18 mouse cellular contexts compared by ENCODE assay signal in the genomic region with DNA sequence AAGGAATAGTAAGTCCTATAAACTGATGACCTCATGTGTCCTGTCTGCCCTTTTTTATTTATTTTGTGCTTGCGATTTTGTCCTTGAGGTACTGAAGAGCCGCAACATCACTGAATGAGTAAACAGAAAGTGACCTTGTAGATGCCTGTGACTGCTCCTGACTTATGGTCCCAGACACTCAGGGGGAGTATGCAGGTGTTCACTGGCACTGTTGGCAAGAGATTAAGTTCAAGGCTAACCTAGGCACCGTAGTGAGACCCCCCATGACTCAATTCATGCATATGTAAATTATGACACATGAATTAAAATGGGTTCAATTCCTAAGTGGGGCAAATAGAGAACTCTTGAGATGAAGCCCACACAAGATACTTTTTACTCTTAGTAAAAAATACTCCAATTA.
DNase-seq lines count a peak whose midpoint lies in the region.
"Had no signal": no experiment of that assay in that cellular context is flagged by ENCODE, and none has a peak within 500 bp of the region (broad histone marks: within the 10 kb centered on the region; RNA-seq: fewer than 3 reads in every experiment).

No protein-coding gene starts in this region.

- DNase-seq in adrenal gland, adult 2 months: peak; percentile 4
- no peak for DNase-seq in adrenal gland, adult 8-10 months
- DNase-seq in ES-CJ7 (ENCODE audit: low read depth, low spot score) (peak; percentile 57), R1 (ENCODE audit: low read depth, low spot score) (peak; percentile 56)
- no peak for DNase-seq in thymus, postnatal 36 days
- DNase-seq in right cerebral cortex, postnatal 4 days: no peak
- DNase-seq: adrenal gland, postnatal 10 days; adrenal gland, postnatal 14 days; adrenal gland, postnatal 25 days; adrenal gland, postnatal 36 days; B cell, adult 2 months; cerebellum, adult 11 months; cerebellum, adult 11-12 months; cerebellum, adult 18-20 months; cerebellum, adult 2 months; cerebellum, adult 8-10 months; cerebellum, adult 9-10 months; cerebellum, adult 9-11 months had no signal

Comparison
In these comparisons a context has a peak if more than half of its experiments do, and no peak if none do; other contexts are left out.
1. DNase-seq: peak in adrenal gland, adult 2 months (single experiment), ES-CJ7 (single experiment) and R1 (single experiment); none in adrenal gland, adult 8-10 months (single experiment), thymus, postnatal 36 days (0 of 2) and right cerebral cortex, postnatal 4 days (single experiment).